Mouse (Mus musculus) heart, postnatal 0 days (tissue): Measurements from ENCODE around the gene Olfr641. TPM values are rescaled to one million over a fixed set of nuclear protein-coding genes. Genes with fewer than 3 reads are reported as not detected.

Source experiments
- ATAC-seq: fragments of 200-750 bp; cut with Nextera tagmentation; 2 replicates; pipeline ENCODE4 v1.8.0; 2017; ENCODE audit warnings: low read depth, moderate number of reproducible peaks, moderate library complexity; ENCODE audit not compliant: insufficient read depth
- DNase-seq: peaks from one replicate; pipeline ENCODE4 v3.0.0-alpha.2; 2016; ENCODE audit warnings: low spot score
- H3K27ac ChIP-seq: fragments of 300-500 bp; sonication (generic); 2 replicates; pipeline ENCODE4 v1.5.1; 2014; ENCODE audit warnings: low read depth, mild to moderate bottlenecking
- H3K27me3 ChIP-seq: fragments of 300-500 bp; sonication (generic); 2 replicates; pipeline ENCODE4 v1.6.1; 2014; ENCODE audit warnings: low read length, mixed read lengths; ENCODE audit not compliant: control insufficient read depth, insufficient read depth
- H3K36me3 ChIP-seq: fragments of 300-500 bp; sonication (generic); replicated peaks from 2 replicates; pipeline ENCODE4 v1.6.1; 2014; ENCODE audit warnings: low read length, mixed read lengths; ENCODE audit not compliant: control insufficient read depth, insufficient read depth
- H3K4me1 ChIP-seq: fragments of 300-500 bp; sonication (generic); 2 replicates; pipeline ENCODE4 v1.6.1; 2014; ENCODE audit warnings: antibody characterized with exemption; ENCODE audit not compliant: control insufficient read depth, insufficient read depth
- H3K4me2 ChIP-seq: fragments of 300-500 bp; sonication (generic); 2 replicates; pipeline ENCODE4 v1.6.1; 2014; ENCODE audit warnings: low read depth, mild to moderate bottlenecking, low read length, moderate library complexity
- H3K4me3 ChIP-seq: fragments of 300-500 bp; sonication (generic); 2 replicates; pipeline ENCODE4 v1.5.1; 2014; ENCODE audit warnings: low read depth, low read length
- H3K9ac ChIP-seq: fragments of 300-500 bp; sonication (generic); replicated peaks from 2 replicates; pipeline ENCODE4 v1.6.1; 2014; ENCODE audit warnings: low read depth, low read length, mixed read lengths
- H3K9me3 ChIP-seq: fragments of 300-500 bp; sonication (generic); replicated peaks from 2 replicates; pipeline ENCODE4 v1.6.1; 2016; ENCODE audit warnings: low read length; ENCODE audit not compliant: control insufficient read depth
- CTCF ChIP-seq: IDR thresholded peaks from 2 replicates; pipeline ENCODE4 v1.5.1; 2016; ENCODE audit warnings: antibody characterized with exemption, control low read depth, low read depth
- EP300 ChIP-seq: IDR thresholded peaks from 2 replicates; pipeline ENCODE4 v1.6.1; 2016; ENCODE audit warnings: antibody characterized with exemption, low read depth
- WGBS: fragments of 180-500 bp; shearing (Covaris S2); extraction: QIAGEN DNeasy Blood & Tissue Kit; methylation state at CpG from one replicate; pipeline ENCODE4 v1.1.7; 2014; 5-methylcytosine and 5-hydroxymethylcytosine counted together
- polyA plus RNA-seq: library from polyadenylated mRNA; unstranded; fragments of >200 nt; fragmentation: Nextera tagmentation; extraction: Ambion mirVana; gene quantifications from 2 replicates; pipeline ENCODE4 v1.2.1, GENCODE M21; 2015
- total RNA-seq: library from RNA; depleted of rRNA; stranded (reverse); fragments of >200 nt; gene quantifications from 2 replicates; pipeline ENCODE4 v1.2.3, GENCODE M21; 2014; ENCODE audit warnings: low replicate concordance; rRNA removed

Gene Olfr641
- total and polyA plus RNA-seq, 2 experiments from 2014 or later = not detected

GRCm38 (mm10) chr7:104071769-104072168, 36.5 kb downstream of the Olfr641 start, which contains the start of gene Olfr644:
Gene Olfr644 (minus strand): TSS chr7:104071869.
- Histone ChIP-seq H3K36me3 (no peaks in the 10 kb centered on the region), H3K4me1 (no peaks in the 10 kb centered on the region), H3K9me3 (no peaks in the 10 kb centered on the region), H3K9ac (no peak within 1 kb of the TSS), H3K27ac (no peak within 1 kb of the TSS), H3K4me2 (no peak within 1 kb of the TSS), H3K4me3 (no peak within 1 kb of the TSS), H3K27me3 (no peaks in the 10 kb centered on the region)
- DNase-seq = no peak
- no peak for ATAC-seq
- TF ChIP-seq CTCF = no peak
- 55% methylated on average over 2 of the region's 2 CpGs for WGBS

- Histone ChIP-seq H3K4me1 (no peaks in the 10 kb centered on the region), H3K9me3 (no peaks in the 10 kb centered on the region), H3K36me3 (no peaks in the 10 kb centered on the region), H3K4me3 (no peak within 1 kb of the TSS), H3K27me3 (no peaks in the 10 kb centered on the region), H3K27ac (no peak within 1 kb of the TSS), H3K4me2 (no peak within 1 kb of the TSS), H3K9ac (no peak within 1 kb of the TSS)
- TF ChIP-seq CTCF (no peak), EP300 (no peak)
- no peak for DNase-seq
- no peak for ATAC-seq
- WGBS = 58% methylated on average over 1 of the region's 1 CpGs
Measured at GRCm38 (mm10) chr7:104085365-104085764, 50.1 kb downstream of the Olfr641 start, which contains the start of gene Olfr645. Gene Olfr645 (minus strand): TSS chr7:104085465.

Other genes with a start within 250 kb of the Olfr641 start
- not detected in 2 replicates for gene Olfr67, start 243.6 kb upstream of the Olfr641 start, total RNA-seq
- not detected in 2 replicates for gene Olfr67, start 243.6 kb upstream of the Olfr641 start, polyA plus RNA-seq
- gene Hbb-bt, start 221.4 kb upstream of the Olfr641 start, total RNA-seq = 716 and 1,401 TPM in 2 replicates
- gene Hbb-bt, start 221.4 kb upstream of the Olfr641 start, polyA plus RNA-seq = 772 and 1,221 TPM in 2 replicates
- gene Hbb-bs, start 207.3 kb upstream of the Olfr641 start, total RNA-seq = 5,431 and 6,330 TPM in 2 replicates
- gene Hbb-bs, start 207.3 kb upstream of the Olfr641 start, polyA plus RNA-seq = 3,638 and 5,614 TPM in 2 replicates
- gene Hbb-bh2, start 194.9 kb upstream of the Olfr641 start, total RNA-seq = not detected in 2 replicates
- gene Hbb-bh2, start 194.9 kb upstream of the Olfr641 start, polyA plus RNA-seq = not detected in 2 replicates
- not detected in 2 replicates for gene Hbb-bh1, start 192.3 kb upstream of the Olfr641 start, total RNA-seq
- gene Hbb-bh1, start 192.3 kb upstream of the Olfr641 start, polyA plus RNA-seq = not detected in 2 replicates
- 0.80 TPM in 1 of 2 replicates, not detected in the other for gene Hbb-y, start 182.2 kb upstream of the Olfr641 start, total RNA-seq
- 2.2 and 2.7 TPM in 2 replicates for gene Hbb-y, start 182.2 kb upstream of the Olfr641 start, polyA plus RNA-seq
- gene Olfr66, start 149.2 kb upstream of the Olfr641 start, total RNA-seq = not detected in 2 replicates
- not detected in 2 replicates for gene Olfr66, start 149.2 kb upstream of the Olfr641 start, polyA plus RNA-seq
- gene Olfr64, start 141.0 kb upstream of the Olfr641 start, total RNA-seq = not detected in 2 replicates
- gene Olfr64, start 141.0 kb upstream of the Olfr641 start, polyA plus RNA-seq = not detected in 2 replicates
- not detected in 2 replicates for gene Olfr65, start 132.0 kb upstream of the Olfr641 start, total RNA-seq
- not detected in 2 replicates for gene Olfr65, start 132.0 kb upstream of the Olfr641 start, polyA plus RNA-seq
- gene Olfr631, start 106.6 kb upstream of the Olfr641 start, total RNA-seq = not detected in 2 replicates
- not detected in 2 replicates for gene Olfr631, start 106.6 kb upstream of the Olfr641 start, polyA plus RNA-seq
- gene Olfr632, start 101.1 kb upstream of the Olfr641 start, total RNA-seq = not detected in 2 replicates
- gene Olfr632, start 101.1 kb upstream of the Olfr641 start, polyA plus RNA-seq = not detected in 2 replicates
- gene Olfr633, start 91.0 kb upstream of the Olfr641 start, total RNA-seq = not detected in 2 replicates
- gene Olfr633, start 91.0 kb upstream of the Olfr641 start, polyA plus RNA-seq = not detected in 2 replicates
- gene Olfr635, start 64.3 kb upstream of the Olfr641 start, total RNA-seq = not detected in 2 replicates
- gene Olfr635, start 64.3 kb upstream of the Olfr641 start, polyA plus RNA-seq = not detected in 2 replicates
- not detected in 2 replicates for gene Olfr638, start 36.7 kb upstream of the Olfr641 start, total RNA-seq
- not detected in 2 replicates for gene Olfr638, start 36.7 kb upstream of the Olfr641 start, polyA plus RNA-seq
- not detected in 2 replicates for gene Olfr639, start 18.1 kb upstream of the Olfr641 start, total RNA-seq
- not detected in 2 replicates for gene Olfr639, start 18.1 kb upstream of the Olfr641 start, polyA plus RNA-seq
- not detected in 2 replicates for gene Olfr640, start 9.9 kb upstream of the Olfr641 start, total RNA-seq
- not detected in 2 replicates for gene Olfr640, start 9.9 kb upstream of the Olfr641 start, polyA plus RNA-seq
- not detected in 2 replicates for gene Olfr642, start 17.2 kb downstream of the Olfr641 start, total RNA-seq
- not detected in 2 replicates for gene Olfr642, start 17.2 kb downstream of the Olfr641 start, polyA plus RNA-seq
- not detected in 2 replicates for gene 4930516K23Rik, start 26.0 kb downstream of the Olfr641 start, total RNA-seq
- gene 4930516K23Rik, start 26.0 kb downstream of the Olfr641 start, polyA plus RNA-seq = not detected in 2 replicates
- gene Olfr644, start 36.4 kb downstream of the Olfr641 start, total RNA-seq = not detected in 2 replicates
- not detected in 2 replicates for gene Olfr644, start 36.4 kb downstream of the Olfr641 start, polyA plus RNA-seq
- not detected in 2 replicates for gene Olfr645, start 50.0 kb downstream of the Olfr641 start, total RNA-seq
- not detected in 2 replicates for gene Olfr645, start 50.0 kb downstream of the Olfr641 start, polyA plus RNA-seq
- not detected in 2 replicates for gene Olfr646, start 69.4 kb downstream of the Olfr641 start, total RNA-seq
- gene Olfr646, start 69.4 kb downstream of the Olfr641 start, polyA plus RNA-seq = not detected in 2 replicates
- gene Ubqln5, start 94.4 kb downstream of the Olfr641 start, total RNA-seq = not detected in 2 replicates
- not detected in 2 replicates for gene Ubqln5, start 94.4 kb downstream of the Olfr641 start, polyA plus RNA-seq
- not detected in 2 replicates for gene Olfr643, start 102.0 kb downstream of the Olfr641 start, total RNA-seq
- gene Olfr643, start 102.0 kb downstream of the Olfr641 start, polyA plus RNA-seq = not detected in 2 replicates
- not detected in 2 replicates for gene Ubqln3, start 107.8 kb downstream of the Olfr641 start, total RNA-seq
- gene Ubqln3, start 107.8 kb downstream of the Olfr641 start, polyA plus RNA-seq = not detected in 2 replicates
- gene Ubqlnl, start 115.1 kb downstream of the Olfr641 start, total RNA-seq = not detected in 2 replicates
- not detected in 2 replicates for gene Ubqlnl, start 115.1 kb downstream of the Olfr641 start, polyA plus RNA-seq
- not detected in 2 replicates for gene Olfm5, start 129.4 kb downstream of the Olfr641 start, total RNA-seq
- gene Olfm5, start 129.4 kb downstream of the Olfr641 start, polyA plus RNA-seq = not detected in 2 replicates
- gene Olfr648, start 147.9 kb downstream of the Olfr641 start, total RNA-seq = not detected in 2 replicates
- 0.07 and 0.08 TPM in 2 replicates for gene Olfr648, start 147.9 kb downstream of the Olfr641 start, polyA plus RNA-seq
- gene Olfr649, start 160.5 kb downstream of the Olfr641 start, total RNA-seq = not detected in 2 replicates
- gene Olfr649, start 160.5 kb downstream of the Olfr641 start, polyA plus RNA-seq = not detected in 2 replicates
- gene Trim6, start 183.3 kb downstream of the Olfr641 start, total RNA-seq = 2.9 and 7.3 TPM in 2 replicates
- 0.73 and 1.4 TPM in 2 replicates for gene Trim6, start 183.3 kb downstream of the Olfr641 start, polyA plus RNA-seq
- 5.7 and 7.5 TPM in 2 replicates for gene Trim34a, start 209.0 kb downstream of the Olfr641 start, total RNA-seq
- 2.1 and 2.5 TPM in 2 replicates for gene Trim34a, start 209.0 kb downstream of the Olfr641 start, polyA plus RNA-seq